Comparison of ENCODE assay signal across 8 mouse cellular contexts in the genomic region with DNA sequence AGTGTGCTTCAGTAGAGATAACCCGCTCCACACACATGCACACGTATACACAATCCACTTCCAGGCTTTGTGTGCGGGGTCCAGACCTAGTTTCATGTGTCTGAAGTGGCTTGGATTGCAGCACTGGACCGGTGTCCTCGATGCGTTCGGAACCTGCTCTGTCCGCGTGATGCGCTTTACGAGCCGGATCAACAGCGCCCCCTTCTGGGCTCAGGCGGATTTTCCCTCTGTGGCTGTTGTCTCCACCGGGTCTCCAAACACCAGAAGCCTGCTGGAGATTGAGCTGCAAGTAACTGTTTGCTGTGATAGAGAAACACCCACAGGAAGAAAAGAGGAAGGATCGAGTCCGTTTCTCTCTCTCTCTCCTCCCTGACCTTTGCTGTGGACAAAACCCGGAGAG. TPM values are rescaled to one million over a fixed set of nuclear protein-coding genes. Genes with fewer than 3 reads are reported as not detected.
DNase-seq lines count a peak whose midpoint lies in the region; ATAC-seq and TF ChIP-seq lines count a peak whose summit lies in the region.

No protein-coding gene starts in this region.

- DNase-seq in CD8-positive naive resting alpha-beta T cell, adult 2 months (ENCODE audit: low read depth in 2 of 2, low spot score in 2 of 2) = peak; percentile 77 to 80
- DNase-seq in kidney, postnatal 4 days = peak; percentile 89 to 91
- DNase-seq in ovary, postnatal 14 days (ENCODE audit: low spot score) = peak; percentile 70
- DNase-seq in thymus, postnatal 14 days = peak; percentile 80

- no peaks in the 10 kb centered on the region for H3K4me1 ChIP-seq in bone marrow, adult 2 months (ENCODE audit: control insufficient read depth, insufficient read depth, low read length)
- H3K4me1 ChIP-seq in embryonic fibroblast, embryonic 13.5 days (ENCODE audit: control insufficient read depth, insufficient read depth, low read length) = 0 out of 2 replicates have a peak, but pooled peaks cover 2% of the 10 kb centered on the region
- peaks cover 16% of the 10 kb centered on the region; the same call in 1 of the 2 replicates for H3K4me1 ChIP-seq in heart, embryonic 13.5 days
- peaks cover 4% of the 10 kb centered on the region for H3K4me1 ChIP-seq in liver, embryonic 16.5 days (ENCODE audit: control insufficient read depth, low read depth, low read length)

- ATAC-seq in heart, embryonic 13.5 days (ENCODE audit: extremely low read depth, insufficient number of reproducible peaks, low FRiP score, low TSS enrichment) = no peak
- ATAC-seq in liver, embryonic 16.5 days (ENCODE audit: low read depth) = peak; percentile 55; the same call in 1 of the 2 replicates

- no peak overlapping the region for H3K27ac ChIP-seq in bone marrow, adult 2 months (ENCODE audit: control insufficient read depth, insufficient read depth, low read depth, low read length, poor library complexity)
- no peak overlapping the region for H3K27ac ChIP-seq in embryonic fibroblast, embryonic 13.5 days (ENCODE audit: insufficient read depth, low read length)
- H3K27ac ChIP-seq in heart, embryonic 13.5 days (replicated peaks) = no peak overlapping the region
- no peak overlapping the region for H3K27ac ChIP-seq in liver, embryonic 16.5 days (ENCODE audit: low read length)

- H3K4me2 ChIP-seq in heart, embryonic 13.5 days = peak overlapping the region; percentile 43
- H3K4me2 ChIP-seq in liver, embryonic 16.5 days (ENCODE audit: low read depth, low read length) = no peak overlapping the region

- no peak overlapping the region for H3K9ac ChIP-seq in heart, embryonic 13.5 days
- H3K9ac ChIP-seq in liver, embryonic 16.5 days (ENCODE audit: low read depth, low read length) = no peak overlapping the region

- peak; percentile 91 for TF ChIP-seq CTCF in bone marrow, adult 2 months (IDR thresholded peaks at IDR 0.05; ENCODE audit: control insufficient read depth, insufficient read depth, low read length)
- TF ChIP-seq CTCF in embryonic fibroblast, embryonic 13.5 days (IDR thresholded peaks at IDR 0.05; ENCODE audit: borderline replicate concordance, insufficient read depth, low read length) = peak; percentile 91

- no peaks in the 10 kb centered on the region for H3K9me3 ChIP-seq in heart, embryonic 13.5 days
- no peaks in the 10 kb centered on the region for H3K9me3 ChIP-seq in liver, embryonic 16.5 days (replicated peaks; ENCODE audit: control insufficient read depth, low read length)

- no peak for TF ChIP-seq POLR2A in bone marrow, adult 2 months (IDR thresholded peaks at IDR 0.05; ENCODE audit: borderline replicate concordance, control insufficient read depth, low read depth, low read length)
- TF ChIP-seq POLR2A in embryonic fibroblast, embryonic 13.5 days (IDR thresholded peaks at IDR 0.05; ENCODE audit: low read depth, low read length) = no peak

- peaks cover 46% of the 10 kb centered on the region for H3K27me3 ChIP-seq in heart, embryonic 13.5 days (replicated peaks)
- H3K27me3 ChIP-seq in liver, embryonic 16.5 days (ENCODE audit: control insufficient read depth, insufficient read depth, low read depth, low read length) = peaks cover 26% of the 10 kb centered on the region

- WGBS in bone marrow, adult 2 months = 3% methylated on average over 18 of the region's 18 CpGs
- 1% methylated on average over 18 of the region's 18 CpGs for WGBS in heart, embryonic 13.5 days
- 2% methylated on average over 18 of the region's 18 CpGs for WGBS in liver, embryonic 16.5 days (ENCODE audit: insufficient replicate concordance)

- H3K4me3 ChIP-seq in bone marrow, adult 2 months (replicated peaks; ENCODE audit: control insufficient read depth, low read depth, low read length) = no peak overlapping the region
- no peak overlapping the region for H3K4me3 ChIP-seq in embryonic fibroblast, embryonic 13.5 days (ENCODE audit: insufficient read depth, low read length)
- no peak overlapping the region for H3K4me3 ChIP-seq in heart, embryonic 13.5 days
- no peak overlapping the region for H3K4me3 ChIP-seq in liver, embryonic 16.5 days (ENCODE audit: low read depth, low read length)

- H3K36me3 ChIP-seq in heart, embryonic 13.5 days = no peaks in the 10 kb centered on the region
- H3K36me3 ChIP-seq in liver, embryonic 16.5 days (ENCODE audit: control insufficient read depth, insufficient read depth) = no peaks in the 10 kb centered on the region

RNA-seq across cellular contexts. Expression of a gene that starts 20.8 kb away (rescaled TPM):
- 80.6 and 132 TPM in 2 replicates for polyA plus RNA-seq in bone marrow, adult 2 months (2011; ENCODE audit: insufficient read depth, insufficient read length, low replicate concordance, missing spikeins)
- 130 and 139 TPM in 2 replicates for polyA plus RNA-seq in embryonic fibroblast, embryonic 13.5 days (2011; ENCODE audit: insufficient read length, low read depth, missing spikeins)
- polyA plus RNA-seq in heart, embryonic 13.5 days (2015; fragmentation: Nextera tagmentation; extraction: Ambion mirVana) = 220 and 237 TPM in 2 replicates
- 101 and 105 TPM in 2 replicates for polyA plus RNA-seq in liver, embryonic 16.5 days (2015; fragmentation: Nextera tagmentation; extraction: Ambion mirVana)

RNA-seq across cellular contexts. Expression of a gene that starts 33.4 kb away (rescaled TPM):
- polyA plus RNA-seq in bone marrow, adult 2 months (2011; ENCODE audit: insufficient read depth, insufficient read length, low replicate concordance, missing spikeins) = 41.1 and 77.8 TPM in 2 replicates
- polyA plus RNA-seq in embryonic fibroblast, embryonic 13.5 days (2011; ENCODE audit: insufficient read length, low read depth, missing spikeins) = 386 and 437 TPM in 2 replicates
- polyA plus RNA-seq in heart, embryonic 13.5 days (2015; fragmentation: Nextera tagmentation; extraction: Ambion mirVana) = 98.8 and 114 TPM in 2 replicates
- polyA plus RNA-seq in liver, embryonic 16.5 days (2015; fragmentation: Nextera tagmentation; extraction: Ambion mirVana) = 93.9 and 102 TPM in 2 replicates

RNA-seq across cellular contexts. Expression of a gene that starts 39.8 kb away (rescaled TPM):
- 15.4 and 21.4 TPM in 2 replicates for polyA plus RNA-seq in bone marrow, adult 2 months (2011; ENCODE audit: insufficient read depth, insufficient read length, low replicate concordance, missing spikeins)
- 43.7 and 45.4 TPM in 2 replicates for polyA plus RNA-seq in embryonic fibroblast, embryonic 13.5 days (2011; ENCODE audit: insufficient read length, low read depth, missing spikeins)
- polyA plus RNA-seq in heart, embryonic 13.5 days (2015; fragmentation: Nextera tagmentation; extraction: Ambion mirVana) = 36.7 and 41.7 TPM in 2 replicates
- 20.6 and 26.8 TPM in 2 replicates for polyA plus RNA-seq in liver, embryonic 16.5 days (2015; fragmentation: Nextera tagmentation; extraction: Ambion mirVana)
